Mouse (Mus musculus) heart, embryonic 11.5 days (tissue): ENCODE results near the gene Otop3. TPM values are rescaled to one million over a fixed set of nuclear protein-coding genes. Genes with fewer than 3 reads are reported as not detected.
"Not testable (repeated sequence)": the region's sequence is repeated elsewhere in the genome, so short reads cannot be mapped to it uniquely, and the experiment has no call there.

Experiments used
- ATAC-seq: fragments of 200-750 bp; cut with Nextera tagmentation; replicated peaks from 2 replicates; pipeline ENCODE4 v1.8.0; 2017; ENCODE audit warnings: moderate library complexity; ENCODE audit not compliant: insufficient number of reproducible peaks, low FRiP score, low TSS enrichment
- H3K27ac ChIP-seq: fragments of 300-500 bp; sonication (generic); 2 replicates; pipeline ENCODE4 v1.5.1; 2014; ENCODE audit warnings: mild to moderate bottlenecking, low read depth, low read length
- H3K27me3 ChIP-seq: fragments of 300-500 bp; sonication (generic); 2 replicates; pipeline ENCODE4 v1.6.1; 2014; ENCODE audit warnings: mild to moderate bottlenecking, low read length, mixed read lengths; ENCODE audit not compliant: control insufficient read depth, insufficient read depth
- H3K36me3 ChIP-seq: fragments of 300-500 bp; sonication (generic); 2 replicates; pipeline ENCODE4 v1.6.1; 2014; ENCODE audit warnings: mild to moderate bottlenecking, low read length, moderate library complexity, mixed read lengths; ENCODE audit not compliant: control insufficient read depth, insufficient read depth
- H3K4me1 ChIP-seq: fragments of 300-500 bp; sonication (generic); 2 replicates; pipeline ENCODE4 v1.6.1; 2014; ENCODE audit warnings: low read length; ENCODE audit not compliant: control insufficient read depth, insufficient read depth
- H3K4me2 ChIP-seq: fragments of 300-500 bp; sonication (generic); 2 replicates; pipeline ENCODE4 v1.6.1; 2014; ENCODE audit warnings: mild to moderate bottlenecking, moderate library complexity
- H3K4me3 ChIP-seq: fragments of 300-500 bp; sonication (generic); 2 replicates; pipeline ENCODE4 v1.5.1; 2014; ENCODE audit warnings: low read depth, low read length
- H3K9ac ChIP-seq: fragments of 300-500 bp; sonication (generic); 2 replicates; pipeline ENCODE4 v1.6.1; 2014; ENCODE audit warnings: mild to moderate bottlenecking, low read depth, low read length, moderate library complexity
- H3K9me3 ChIP-seq: fragments of 300-500 bp; sonication (generic); replicated peaks from 2 replicates; pipeline ENCODE4 v1.6.1; 2016; ENCODE audit warnings: low read length; ENCODE audit not compliant: control insufficient read depth
- WGBS: fragments of 180-500 bp; shearing (Covaris S2); extraction: QIAGEN DNeasy Blood & Tissue Kit; methylation state at CpG from one replicate; pipeline ENCODE4 v1.1.7; 2014; ENCODE audit not compliant: insufficient replicate concordance; 5-methylcytosine and 5-hydroxymethylcytosine counted together
- polyA plus RNA-seq: library from polyadenylated mRNA; unstranded; fragments of >200 nt; fragmentation: Nextera tagmentation; extraction: Ambion mirVana; gene quantifications from 2 replicates; pipeline ENCODE4 v1.2.1, GENCODE M21; 2014

Otop3 gene
- polyA plus RNA-seq, 1 experiment from 2014 or later: not detected

GRCm38 (mm10) chr11:115383701-115384474 is 49.4 kb downstream of the Otop3 start:
- Histone ChIP-seq H3K27ac (peak overlapping the region; percentile 1; the same call in 1 of the 2 replicates), H3K27me3 (peaks cover 15% of the 10 kb centered on the region; the same call in 1 of the 2 replicates), H3K36me3 (no peaks in the 10 kb centered on the region), H3K9me3 (no peaks in the 10 kb centered on the region), H3K4me1 (peaks cover 27% of the 10 kb centered on the region), H3K9ac (no peak overlapping the region), H3K4me2 (peak overlapping the region; percentile 75), H3K4me3 (no peak overlapping the region)
- no peak for ATAC-seq
- WGBS: 51% methylated on average over 16 of the region's 16 CpGs

- 63% methylated on average over 5 of the region's 5 CpGs for WGBS
- H3K36me3 ChIP-seq: no peaks in the 10 kb centered on the region
- H3K9ac ChIP-seq: 0 out of 2 replicates have a peak overlapping the region, but pooled peaks have one; percentile 6
- H3K4me3 ChIP-seq: no peak overlapping the region
- H3K27ac ChIP-seq: 0 out of 2 replicates have a peak overlapping the region, but pooled peaks have one; percentile 1
- ATAC-seq: no peak
- H3K27me3 ChIP-seq: peaks cover 15% of the 10 kb centered on the region; the same call in 1 of the 2 replicates
- H3K9me3 ChIP-seq: no peaks in the 10 kb centered on the region
- no peak overlapping the region for H3K4me2 ChIP-seq
- H3K4me1 ChIP-seq: peaks cover 27% of the 10 kb centered on the region
These were observed 50.1 kb downstream of the Otop3 start for GRCm38 (mm10) chr11:115384587-115384986.

- H3K36me3 ChIP-seq, H3K4me2 ChIP-seq: not testable (repeated sequence)
- 82% methylated on average over 3 of the region's 3 CpGs for WGBS
These were observed 52.3 kb downstream of the Otop3 start for GRCm38 (mm10) chr11:115386859-115387258.

GRCm38 (mm10) chr11:115391358-115391757 is 56.8 kb downstream of the Otop3 start:
- Histone ChIP-seq H3K9me3 (no peaks in the 10 kb centered on the region), H3K36me3 (peaks cover 8% of the 10 kb centered on the region; the same call in 1 of the 2 replicates), H3K27ac (no peak overlapping the region), H3K4me2 (no peak overlapping the region), H3K9ac (no peak overlapping the region), H3K27me3 (no peaks in the 10 kb centered on the region; the same call in 1 of the 2 replicates), H3K4me1 (peaks cover 3% of the 10 kb centered on the region; the same call in 1 of the 2 replicates), H3K4me3 (no peak overlapping the region)
- 85% methylated on average over 7 of the region's 7 CpGs for whole genome bisulfite sequencing
- ATAC-seq: no peak

More at GRCm38 (mm10) chr11:115386859-115387258, 52.3 kb downstream of the Otop3 start:
- not testable (repeated sequence) for H3K4me3 ChIP-seq, H3K9ac ChIP-seq, ATAC-seq, H3K9me3 ChIP-seq, H3K27ac ChIP-seq
- Histone ChIP-seq H3K4me1 (peaks cover 24% of the 10 kb centered on the region), H3K27me3 (peaks cover 15% of the 10 kb centered on the region; the same call in 1 of the 2 replicates)

- H3K9me3 ChIP-seq: no peaks in the 10 kb centered on the region
- H3K4me1 ChIP-seq: peaks cover 3% of the 10 kb centered on the region; the same call in 1 of the 2 replicates
- no peak overlapping the region for H3K27ac ChIP-seq
- 47% methylated on average over 34 of the region's 34 CpGs for WGBS
- H3K4me2 ChIP-seq: peak overlapping the region; percentile 59
- H3K4me3 ChIP-seq: peak overlapping the region; percentile 13
- H3K36me3 ChIP-seq: peaks cover 8% of the 10 kb centered on the region; the same call in 1 of the 2 replicates
- no peaks in the 10 kb centered on the region; the same call in 1 of the 2 replicates for H3K27me3 ChIP-seq
- H3K9ac ChIP-seq: peak overlapping the region; percentile 4; the same call in 1 of the 2 replicates
- ATAC-seq: 0 out of 2 replicates have a peak, but pooled peaks have one; percentile 42
These were observed 59.3 kb downstream of the Otop3 start for GRCm38 (mm10) chr11:115393721-115394325.

Other genes starting within 250 kb of the Otop3 start
- 1.3 and 2.9 TPM in 2 replicates for gene Rab37, start 243.3 kb upstream of the Otop3 start, polyA plus RNA-seq
- 0.19 and 0.20 TPM in 2 replicates for gene Cd300lf, start 200.7 kb upstream of the Otop3 start, polyA plus RNA-seq
- 26.4 and 31.1 TPM in 2 replicates for gene Slc9a3r1, start 171.4 kb upstream of the Otop3 start, polyA plus RNA-seq
- 7.5 and 8.2 TPM in 2 replicates for gene Tmem104, start 147.2 kb upstream of the Otop3 start, polyA plus RNA-seq
- gene Nat9, start 146.9 kb upstream of the Otop3 start, polyA plus RNA-seq: 13.7 and 15.7 TPM in 2 replicates
- gene Grin2c, start 67.5 kb upstream of the Otop3 start, polyA plus RNA-seq: 0.13 TPM in 1 of 2 replicates, not detected in the other
- 10.0 and 12.0 TPM in 2 replicates for gene Fdxr, start 57.7 kb upstream of the Otop3 start, polyA plus RNA-seq
- 0.89 and 1.2 TPM in 2 replicates for gene Fads6, start 37.1 kb upstream of the Otop3 start, polyA plus RNA-seq
- gene Otop2, start 27.6 kb upstream of the Otop3 start, polyA plus RNA-seq: not detected in 2 replicates
- 0.06 and 0.17 TPM in 2 replicates for gene Ush1g, start 12.7 kb upstream of the Otop3 start, polyA plus RNA-seq
- 6.2 and 7.8 TPM in 2 replicates for gene Hid1, start 33.0 kb downstream of the Otop3 start, polyA plus RNA-seq
- 6.2 and 7.8 TPM in 2 replicates for gene Cdr2l, start 47.2 kb downstream of the Otop3 start, polyA plus RNA-seq
- 163 and 177 TPM in 2 replicates for gene Mrpl58, start 69.0 kb downstream of the Otop3 start, polyA plus RNA-seq
- 1,505 and 1,518 TPM in 2 replicates for gene Atp5h, start 85.2 kb downstream of the Otop3 start, polyA plus RNA-seq
- gene Kctd2, start 85.4 kb downstream of the Otop3 start, polyA plus RNA-seq: 12.0 and 12.7 TPM in 2 replicates
- gene Trim80, start 105.8 kb downstream of the Otop3 start, polyA plus RNA-seq: 0.26 TPM in 1 of 2 replicates, not detected in the other
- not detected in 2 replicates for gene Slc16a5, start 127.7 kb downstream of the Otop3 start, polyA plus RNA-seq
- 5.1 and 5.7 TPM in 2 replicates for gene Armc7, start 140.9 kb downstream of the Otop3 start, polyA plus RNA-seq
- 70.5 and 76.3 TPM in 2 replicates for gene Nt5c, start 157.1 kb downstream of the Otop3 start, polyA plus RNA-seq
- gene Jpt1, start 179.7 kb downstream of the Otop3 start, polyA plus RNA-seq: 434 and 457 TPM in 2 replicates
- 702 and 712 TPM in 2 replicates for gene Sumo2, start 201.5 kb downstream of the Otop3 start, polyA plus RNA-seq
- 131 and 133 TPM in 2 replicates for gene Nup85, start 229.7 kb downstream of the Otop3 start, polyA plus RNA-seq